Mouse (Mus musculus): ENCODE measurements around the gene Mgat5. TPM values are rescaled to one million over a fixed set of nuclear protein-coding genes. Genes with fewer than 3 reads are reported as not detected.

Gene Mgat5
- total and polyA plus RNA-seq, 3 experiments = 0.16 TPM; not detected in 2

GRCm38 (mm10) chr1:127373559-127373958 lies 168.7 kb downstream of the Mgat5 start:
- TF ChIP-seq GATA2 (IDR thresholded peaks at IDR 0.05; ENCODE audit: borderline replicate concordance, low read depth, low read length) = no peak
- TF ChIP-seq CTCF (IDR thresholded peaks at IDR 0.05; ENCODE audit: low read depth, low read length) = no peak
- peaks cover 75% of the 10 kb centered on the region for H3K9me3 ChIP-seq (replicated peaks)
- H3K4me3 ChIP-seq (ENCODE audit: low read depth, low read length) = no peak overlapping the region
- H3K4me1 ChIP-seq (ENCODE audit: insufficient read depth, low read depth, low read length) = no peaks in the 10 kb centered on the region
- DNase-seq (ENCODE audit: low spot score) (no peak), ATAC-seq (ENCODE audit: extremely low read depth, insufficient number of reproducible peaks, low FRiP score, poor library complexity, severe bottlenecking) (no peak)
- H3K27me3 ChIP-seq (ENCODE audit: insufficient read depth, low read length) = no peaks in the 10 kb centered on the region
- H3K36me3 ChIP-seq (replicated peaks) = no peaks in the 10 kb centered on the region

GRCm38 (mm10) chr1:127374157-127374556 lies 169.3 kb downstream of the Mgat5 start:
- no peaks in the 10 kb centered on the region for H3K27me3 ChIP-seq (ENCODE audit: insufficient read depth, low read length)
- H3K4me1 ChIP-seq (ENCODE audit: insufficient read depth, low read depth, low read length) = no peaks in the 10 kb centered on the region
- ATAC-seq (ENCODE audit: extremely low read depth, insufficient number of reproducible peaks, low FRiP score, poor library complexity, severe bottlenecking) = no peak
- no peak for DNase-seq (ENCODE audit: low spot score)
- H3K4me3 ChIP-seq (ENCODE audit: low read depth, low read length) = no peak overlapping the region
- H3K36me3 ChIP-seq (replicated peaks) = no peaks in the 10 kb centered on the region
- TF ChIP-seq TAL1 (conservative IDR thresholded peaks at IDR 0.05; ENCODE audit: low read depth, low read length) (no peak), GATA2 (IDR thresholded peaks at IDR 0.05; ENCODE audit: borderline replicate concordance, low read depth, low read length) (no peak), POLR2AphosphoS5 (IDR thresholded peaks at IDR 0.05; ENCODE audit: insufficient replicate concordance, low read depth, low read length) (no peak), CTCF (IDR thresholded peaks at IDR 0.05; ENCODE audit: low read depth, low read length) (no peak), GATA1 (IDR thresholded peaks at IDR 0.05; ENCODE audit: borderline replicate concordance, low read length) (no peak)
- H3K9me3 ChIP-seq (replicated peaks) = peaks cover 76% of the 10 kb centered on the region

GRCm38 (mm10) chr1:127380140-127380539 lies 175.3 kb downstream of the Mgat5 start:
- DNase-seq (ENCODE audit: low spot score) (no peak), ATAC-seq (ENCODE audit: extremely low read depth, insufficient number of reproducible peaks, low FRiP score, poor library complexity, severe bottlenecking) (no peak)
- Histone ChIP-seq H3K4me1 (ENCODE audit: insufficient read depth, low read depth, low read length) (no peaks in the 10 kb centered on the region), H3K4me3 (ENCODE audit: low read depth, low read length) (no peak overlapping the region), H3K9me3 (replicated peaks) (peaks cover 67% of the 10 kb centered on the region), H3K36me3 (replicated peaks) (no peaks in the 10 kb centered on the region), H3K27me3 (ENCODE audit: insufficient read depth, low read length) (no peaks in the 10 kb centered on the region)
- no peak for TF ChIP-seq POLR2AphosphoS5 (IDR thresholded peaks at IDR 0.05; ENCODE audit: insufficient replicate concordance, low read depth, low read length)
- TF ChIP-seq GATA2 (IDR thresholded peaks at IDR 0.05; ENCODE audit: borderline replicate concordance, low read depth, low read length) = no peak
- no peak for TF ChIP-seq CTCF (IDR thresholded peaks at IDR 0.05; ENCODE audit: low read depth, low read length)
- no peak for TF ChIP-seq TAL1 (conservative IDR thresholded peaks at IDR 0.05; ENCODE audit: low read depth, low read length)

- H3K27me3 ChIP-seq (ENCODE audit: insufficient read depth, low read length) = no peaks in the 10 kb centered on the region
- no peaks in the 10 kb centered on the region for H3K4me1 ChIP-seq (ENCODE audit: insufficient read depth, low read depth, low read length)
- TF ChIP-seq GATA1 (IDR thresholded peaks at IDR 0.05; ENCODE audit: borderline replicate concordance, low read length) (no peak), CTCF (IDR thresholded peaks at IDR 0.05; ENCODE audit: low read depth, low read length) (no peak), GATA2 (IDR thresholded peaks at IDR 0.05; ENCODE audit: borderline replicate concordance, low read depth, low read length) (no peak), POLR2AphosphoS5 (IDR thresholded peaks at IDR 0.05; ENCODE audit: insufficient replicate concordance, low read depth, low read length) (no peak), TAL1 (conservative IDR thresholded peaks at IDR 0.05; ENCODE audit: low read depth, low read length) (no peak)
- no peaks in the 10 kb centered on the region for H3K36me3 ChIP-seq (replicated peaks)
- ATAC-seq (ENCODE audit: extremely low read depth, insufficient number of reproducible peaks, low FRiP score, poor library complexity, severe bottlenecking) (no peak), DNase-seq (ENCODE audit: low spot score) (no peak)
- H3K9me3 ChIP-seq (replicated peaks) = peaks cover 62% of the 10 kb centered on the region
- no peak overlapping the region for H3K4me3 ChIP-seq (ENCODE audit: low read depth, low read length)
Observed at GRCm38 (mm10) chr1:127380749-127381501, 176.1 kb downstream of the Mgat5 start.

GRCm38 (mm10) chr1:127383071-127383470 lies 178.3 kb downstream of the Mgat5 start:
- Histone ChIP-seq H3K27me3 (ENCODE audit: insufficient read depth, low read length) (no peaks in the 10 kb centered on the region), H3K36me3 (replicated peaks) (no peaks in the 10 kb centered on the region), H3K4me1 (ENCODE audit: insufficient read depth, low read depth, low read length) (no peaks in the 10 kb centered on the region), H3K9me3 (replicated peaks) (peaks cover 67% of the 10 kb centered on the region), H3K4me3 (ENCODE audit: low read depth, low read length) (no peak overlapping the region)
- TF ChIP-seq TAL1 (conservative IDR thresholded peaks at IDR 0.05; ENCODE audit: low read depth, low read length) (no peak), CTCF (IDR thresholded peaks at IDR 0.05; ENCODE audit: low read depth, low read length) (no peak), POLR2AphosphoS5 (IDR thresholded peaks at IDR 0.05; ENCODE audit: insufficient replicate concordance, low read depth, low read length) (no peak), GATA1 (IDR thresholded peaks at IDR 0.05; ENCODE audit: borderline replicate concordance, low read length) (no peak)
- DNase-seq (ENCODE audit: low spot score) (no peak), ATAC-seq (ENCODE audit: extremely low read depth, insufficient number of reproducible peaks, low FRiP score, poor library complexity, severe bottlenecking) (no peak)

GRCm38 (mm10) chr1:127387226-127387625 lies 182.4 kb downstream of the Mgat5 start:
- no peak for TF ChIP-seq GATA1 (IDR thresholded peaks at IDR 0.05; ENCODE audit: borderline replicate concordance, low read length)
- no peak for TF ChIP-seq TAL1 (conservative IDR thresholded peaks at IDR 0.05; ENCODE audit: low read depth, low read length)
- TF ChIP-seq POLR2AphosphoS5 (IDR thresholded peaks at IDR 0.05; ENCODE audit: insufficient replicate concordance, low read depth, low read length) = no peak
- no peak for TF ChIP-seq CTCF (IDR thresholded peaks at IDR 0.05; ENCODE audit: low read depth, low read length)
- no peak for TF ChIP-seq GATA2 (IDR thresholded peaks at IDR 0.05; ENCODE audit: borderline replicate concordance, low read depth, low read length)
- Histone ChIP-seq H3K36me3 (replicated peaks) (no peaks in the 10 kb centered on the region), H3K9me3 (replicated peaks) (peaks cover 58% of the 10 kb centered on the region), H3K27me3 (ENCODE audit: insufficient read depth, low read length) (no peaks in the 10 kb centered on the region), H3K4me3 (ENCODE audit: low read depth, low read length) (no peak overlapping the region), H3K4me1 (ENCODE audit: insufficient read depth, low read depth, low read length) (no peaks in the 10 kb centered on the region)
- DNase-seq (ENCODE audit: low spot score) (no peak), ATAC-seq (ENCODE audit: extremely low read depth, insufficient number of reproducible peaks, low FRiP score, poor library complexity, severe bottlenecking) (no peak)

Measured in G1E (cell line).